Comparison of ENCODE assay signal across 8 mouse cellular contexts in genomic region chr3:69373544-69374306, GRCm38 (mm10). TPM values are rescaled to one million over a fixed set of nuclear protein-coding genes. Genes with fewer than 3 reads are reported as not detected.
DNase-seq lines count a peak whose midpoint lies in the region; ATAC-seq lines count a peak whose summit lies in the region.

No protein-coding gene starts in this region.

- WGBS in forebrain, embryonic 14.5 days: 47% methylated on average over 10 of the region's 10 CpGs
- WGBS in liver, embryonic 11.5 days: 68% methylated on average over 10 of the region's 10 CpGs
- WGBS in intestine, embryonic 16.5 days: 75% methylated on average over 10 of the region's 10 CpGs

- no peaks in the 10 kb centered on the region for H3K36me3 ChIP-seq in forebrain, embryonic 14.5 days (ENCODE audit: control insufficient read depth, insufficient read depth, low read length)
- no peaks in the 10 kb centered on the region for H3K36me3 ChIP-seq in liver, embryonic 11.5 days (ENCODE audit: control insufficient read depth, insufficient read depth, low read length)
- H3K36me3 ChIP-seq in intestine, embryonic 16.5 days (ENCODE audit: control insufficient read depth, insufficient read depth, low read length): no peaks in the 10 kb centered on the region

- no peak overlapping the region for H3K4me2 ChIP-seq in forebrain, embryonic 14.5 days (ENCODE audit: low read length)
- H3K4me2 ChIP-seq in liver, embryonic 11.5 days: no peak overlapping the region
- no peak overlapping the region for H3K4me2 ChIP-seq in intestine, embryonic 16.5 days (ENCODE audit: low read depth, low read length)

- no peaks in the 10 kb centered on the region for H3K9me3 ChIP-seq in forebrain, embryonic 14.5 days (replicated peaks; ENCODE audit: control insufficient read depth, low read length)
- H3K9me3 ChIP-seq in liver, embryonic 11.5 days (ENCODE audit: control insufficient read depth, low read length): no peaks in the 10 kb centered on the region
- 0 out of 2 replicates have a peak, but pooled peaks cover 3% of the 10 kb centered on the region for H3K9me3 ChIP-seq in intestine, embryonic 16.5 days (ENCODE audit: control insufficient read depth, low read length)

- DNase-seq in right cerebral cortex, adult 18-20 months: peak; percentile 77
- no peak for DNase-seq in right cerebral cortex, postnatal 25 days
- peak; percentile 93 for DNase-seq in forebrain, embryonic 14.5 days (ENCODE audit: low spot score)
- DNase-seq in left cerebral cortex, postnatal 14 days (ENCODE audit: low spot score in 2 of 2): peak; percentile 88
- DNase-seq in spleen, adult 12 weeks (ENCODE audit: low spot score): peak; percentile 10
- DNase-seq in liver, embryonic 11.5 days (ENCODE audit: low spot score): no peak
- no peak for DNase-seq in thymus, postnatal 4 days

- H3K27me3 ChIP-seq in forebrain, embryonic 14.5 days (replicated peaks; ENCODE audit: control insufficient read depth, insufficient read depth, low read length): no peaks in the 10 kb centered on the region
- H3K27me3 ChIP-seq in liver, embryonic 11.5 days (replicated peaks; ENCODE audit: control insufficient read depth, insufficient read depth, low read length): no peaks in the 10 kb centered on the region
- no peaks in the 10 kb centered on the region for H3K27me3 ChIP-seq in intestine, embryonic 16.5 days (replicated peaks; ENCODE audit: control insufficient read depth, insufficient read depth, low read length)

- no peak overlapping the region for H3K9ac ChIP-seq in forebrain, embryonic 14.5 days (ENCODE audit: low read length)
- no peak overlapping the region for H3K9ac ChIP-seq in liver, embryonic 11.5 days (ENCODE audit: low read depth, low read length)
- H3K9ac ChIP-seq in intestine, embryonic 16.5 days (ENCODE audit: low read depth, low read length): no peak overlapping the region

- intact Hi-C loops in left cerebral cortex, postnatal 14 days (cut with DNase I): no loop called here

- peaks cover 3% of the 10 kb centered on the region; the same call in 1 of the 2 replicates for H3K4me1 ChIP-seq in forebrain, embryonic 14.5 days (ENCODE audit: control insufficient read depth, insufficient read depth, low read length)
- no peaks in the 10 kb centered on the region for H3K4me1 ChIP-seq in liver, embryonic 11.5 days (replicated peaks; ENCODE audit: control insufficient read depth, insufficient read depth, low read length)
- H3K4me1 ChIP-seq in intestine, embryonic 16.5 days (ENCODE audit: control insufficient read depth, insufficient read depth, low read length): no peaks in the 10 kb centered on the region

- H3K4me3 ChIP-seq in forebrain, embryonic 14.5 days (ENCODE audit: low read depth, low read length): no peak overlapping the region
- H3K4me3 ChIP-seq in liver, embryonic 11.5 days (ENCODE audit: low read depth, low read length): no peak overlapping the region
- H3K4me3 ChIP-seq in intestine, embryonic 16.5 days (ENCODE audit: low read length): no peak overlapping the region

- ATAC-seq in forebrain, embryonic 14.5 days: peak; percentile 89
- no peak for ATAC-seq in liver, embryonic 11.5 days (replicated peaks; ENCODE audit: low FRiP score)
- ATAC-seq in intestine, embryonic 16.5 days: no peak

- H3K27ac ChIP-seq in forebrain, embryonic 14.5 days (ENCODE audit: low read depth, low read length): no peak overlapping the region
- H3K27ac ChIP-seq in liver, embryonic 11.5 days (ENCODE audit: low read depth, low read length): no peak overlapping the region
- H3K27ac ChIP-seq in intestine, embryonic 16.5 days (ENCODE audit: low read length): no peak overlapping the region

RNA-seq across cellular contexts. Expression of gene Ppm1l, which starts 57.1 kb away (rescaled TPM):
- 16.5 and 20.7 TPM in 2 replicates for polyA plus RNA-seq in forebrain, embryonic 14.5 days (2014; fragmentation: Nextera tagmentation; extraction: Ambion mirVana)
- 10 to 100 TPM; 78.5 to 82.1 TPM for total RNA-seq in left cerebral cortex, postnatal 14 days (2021)
- 8.2 and 8.3 TPM in 2 replicates for polyA plus RNA-seq in liver, embryonic 11.5 days (2014; fragmentation: Nextera tagmentation; extraction: Ambion mirVana)
- polyA plus RNA-seq in intestine, embryonic 16.5 days (2015; fragmentation: Nextera tagmentation; extraction: Ambion mirVana): 3.3 and 3.4 TPM in 2 replicates

Comparison
In these comparisons a context has a peak if more than half of its experiments do, and no peak if none do; other contexts are left out.
1. DNase-seq: peak in right cerebral cortex, adult 18-20 months (single experiment), forebrain, embryonic 14.5 days (single experiment), left cerebral cortex, postnatal 14 days (2 of 2) and spleen, adult 12 weeks (single experiment); none in right cerebral cortex, postnatal 25 days (single experiment), liver, embryonic 11.5 days (single experiment) and thymus, postnatal 4 days (single experiment).